Mouse (Mus musculus): ENCODE results near the gene Cops4.

Gene Cops4

GRCm38 (mm10) chr5:100546294-100547080, 28.4 kb downstream of the Cops4 start:
- no peak for DNase-seq (ENCODE audit: low spot score)

GRCm38 (mm10) chr5:100548236-100548635, 30.1 kb downstream of the Cops4 start:
- DNase-seq (ENCODE audit: low spot score): no peak

- no peak for DNase-seq (ENCODE audit: low spot score)
These were observed 31.2 kb downstream of the Cops4 start for GRCm38 (mm10) chr5:100549311-100549710.

GRCm38 (mm10) chr5:100550151-100550550, 32.0 kb downstream of the Cops4 start:
- no peak for DNase-seq (ENCODE audit: low spot score)

- no peak for DNase-seq (ENCODE audit: low spot score)
These were observed 33.8 kb downstream of the Cops4 start for GRCm38 (mm10) chr5:100551952-100552351.

GRCm38 (mm10) chr5:100553426-100553825, 35.3 kb downstream of the Cops4 start:
- DNase-seq (ENCODE audit: low spot score): no peak

- DNase-seq (ENCODE audit: low spot score): no peak
These were observed 38.9 kb downstream of the Cops4 start for GRCm38 (mm10) chr5:100557019-100557418.

- DNase-seq (ENCODE audit: low spot score): no peak
These were observed 39.4 kb downstream of the Cops4 start for GRCm38 (mm10) chr5:100557537-100557936.

- DNase-seq (ENCODE audit: low spot score): no peak
These were observed 40.7 kb downstream of the Cops4 start for GRCm38 (mm10) chr5:100558783-100559182.

- DNase-seq (ENCODE audit: low spot score): no peak
These were observed 41.2 kb downstream of the Cops4 start for GRCm38 (mm10) chr5:100559357-100559756.

- DNase-seq (ENCODE audit: low spot score): no peak
These were observed 44.6 kb downstream of the Cops4 start for GRCm38 (mm10) chr5:100562702-100563101.

GRCm38 (mm10) chr5:100566798-100567197, 48.7 kb downstream of the Cops4 start:
- DNase-seq (ENCODE audit: low spot score): no peak

GRCm38 (mm10) chr5:100567258-100568032, 49.3 kb downstream of the Cops4 start:
- DNase-seq (ENCODE audit: low spot score): no peak

GRCm38 (mm10) chr5:100568177-100568576, 50.1 kb downstream of the Cops4 start:
- no peak for DNase-seq (ENCODE audit: low spot score)

- DNase-seq (ENCODE audit: low spot score): no peak
These were observed 50.7 kb downstream of the Cops4 start for GRCm38 (mm10) chr5:100568802-100569201.

- no peak for DNase-seq (ENCODE audit: low spot score)
These were observed 51.3 kb downstream of the Cops4 start for GRCm38 (mm10) chr5:100569250-100569934.

GRCm38 (mm10) chr5:100569997-100570595, 52.0 kb downstream of the Cops4 start:
- DNase-seq (ENCODE audit: low spot score): no peak

- DNase-seq (ENCODE audit: low spot score): no peak
These were observed 52.6 kb downstream of the Cops4 start for GRCm38 (mm10) chr5:100570716-100571115.

- no peak for DNase-seq (ENCODE audit: low spot score)
These were observed 54.0 kb downstream of the Cops4 start, which contains the start of gene Plac8 for GRCm38 (mm10) chr5:100572069-100572468. Gene Plac8 (minus strand): TSS chr5:100572245.

GRCm38 (mm10) chr5:100573256-100573655, 55.1 kb downstream of the Cops4 start:
- no peak for DNase-seq (ENCODE audit: low spot score)

- no peak for DNase-seq (ENCODE audit: low spot score)
These were observed 56.7 kb downstream of the Cops4 start for GRCm38 (mm10) chr5:100574771-100575170.

- no peak for DNase-seq (ENCODE audit: low spot score)
These were observed 60.8 kb downstream of the Cops4 start for GRCm38 (mm10) chr5:100578863-100579411.

All from c-Kit-positive CD71-positive TER-119-positive erythroid progenitor cells, embryonic 14.5 days (primary cell).